Mouse (Mus musculus) embryonic facial prominence, embryonic 11.5 days (tissue): ENCODE results near the gene Zfp445. TPM values are rescaled to one million over a fixed set of nuclear protein-coding genes. Genes with fewer than 3 reads are reported as not detected.
A peak's percentile ranks its signal among the peaks of the same experiment; 100 is the strongest.

Experiments used
- ATAC-seq: fragments of 200-750 bp; cut with Nextera tagmentation; replicated peaks from 2 replicates; pipeline ENCODE4 v1.8.0; 2017; ENCODE audit warnings: low read depth; ENCODE audit not compliant: insufficient number of reproducible peaks, low FRiP score, low TSS enrichment
- DNase-seq: peaks from one replicate; pipeline ENCODE4 v3.0.0-alpha.2; 2015; ENCODE audit warnings: low spot score
- H3K27ac ChIP-seq: fragments of 300-500 bp; sonication (generic); replicated peaks from 2 replicates; pipeline ENCODE4 v1.5.1; 2014; ENCODE audit warnings: mild to moderate bottlenecking, low read depth, low read length, control low read depth
- H3K27me3 ChIP-seq: fragments of 300-500 bp; sonication (generic); 2 replicates; pipeline ENCODE4 v1.6.1; 2014; ENCODE audit warnings: mild to moderate bottlenecking, low read length, moderate library complexity, mixed read lengths; ENCODE audit not compliant: control insufficient read depth, insufficient read depth
- H3K36me3 ChIP-seq: fragments of 300-500 bp; sonication (generic); replicated peaks from 2 replicates; pipeline ENCODE4 v1.6.1; 2014; ENCODE audit warnings: low read depth, mild to moderate bottlenecking, low read length, moderate library complexity, mixed read lengths; ENCODE audit not compliant: control insufficient read depth, insufficient read depth
- H3K4me1 ChIP-seq: fragments of 300-500 bp; sonication (generic); 2 replicates; pipeline ENCODE4 v1.6.1; 2014; ENCODE audit warnings: low read length, mixed read lengths; ENCODE audit not compliant: control insufficient read depth, insufficient read depth
- H3K4me2 ChIP-seq: fragments of 300-500 bp; sonication (generic); 2 replicates; pipeline ENCODE4 v1.6.1; 2014; ENCODE audit warnings: low read depth, mild to moderate bottlenecking, control low read depth, low read length, moderate library complexity
- H3K4me3 ChIP-seq: fragments of 300-500 bp; sonication (generic); 2 replicates; pipeline ENCODE4 v1.5.1; 2014; ENCODE audit warnings: low read depth, low read length, control low read depth
- H3K9ac ChIP-seq: fragments of 300-500 bp; sonication (generic); replicated peaks from 2 replicates; pipeline ENCODE4 v1.6.1; 2014; ENCODE audit warnings: mild to moderate bottlenecking, control low read depth, low read length
- H3K9me3 ChIP-seq: fragments of 300-500 bp; sonication (generic); replicated peaks from 2 replicates; pipeline ENCODE4 v1.6.1; 2016; ENCODE audit warnings: mild to moderate bottlenecking, low read length, inconsistent platforms, mixed read lengths; ENCODE audit not compliant: control insufficient read depth
- WGBS: fragments of 180-500 bp; shearing (Covaris S2); extraction: QIAGEN DNeasy Blood & Tissue Kit; methylation state at CpG from one replicate; pipeline ENCODE4 v1.1.7; 2014; 5-methylcytosine and 5-hydroxymethylcytosine counted together
- polyA plus RNA-seq: library from polyadenylated mRNA; unstranded; fragments of >200 nt; fragmentation: Nextera tagmentation; extraction: Ambion mirVana; gene quantifications from 2 replicates; pipeline ENCODE4 v1.2.1, GENCODE M21; 2014

The Zfp445 gene
- polyA plus RNA-seq, 1 experiment from 2014 or later: 67.3 TPM

GRCm38 (mm10) chr9:122807186-122807585, 58.6 kb downstream of the Zfp445 start:
- Histone ChIP-seq H3K4me1 (no peaks in the 10 kb centered on the region), H3K9me3 (no peaks in the 10 kb centered on the region), H3K27me3 (no peaks in the 10 kb centered on the region), H3K36me3 (no peaks in the 10 kb centered on the region), H3K9ac (no peak overlapping the region), H3K27ac (no peak overlapping the region), H3K4me2 (no peak overlapping the region), H3K4me3 (no peak overlapping the region)
- 88% methylated on average over 2 of the region's 2 CpGs for WGBS
- ATAC-seq: no peak
- no peak for DNase-seq

GRCm38 (mm10) chr9:122805845-122806341, 59.9 kb downstream of the Zfp445 start:
- Histone ChIP-seq H3K4me3 (peak overlapping the region; percentile 67), H3K27ac (peak overlapping the region; percentile 79), H3K27me3 (no peaks in the 10 kb centered on the region), H3K9me3 (no peaks in the 10 kb centered on the region), H3K36me3 (no peaks in the 10 kb centered on the region), H3K9ac (peak overlapping the region; percentile 73), H3K4me1 (no peaks in the 10 kb centered on the region), H3K4me2 (peak overlapping the region; percentile 87)
- 9% methylated on average over 10 of the region's 10 CpGs for WGBS
- ATAC-seq: no peak
- no peak for DNase-seq

- ATAC-seq (peak; percentile 97), DNase-seq (peak; percentile 93)
- no peaks in the 10 kb centered on the region for H3K4me1 ChIP-seq
- peak within 1 kb of the TSS; percentile 87 for H3K4me2 ChIP-seq
- H3K36me3 ChIP-seq: no peaks in the 10 kb centered on the region
- no peaks in the 10 kb centered on the region for H3K9me3 ChIP-seq
- H3K27ac ChIP-seq: peak within 1 kb of the TSS; percentile 79
- peak within 1 kb of the TSS; percentile 73 for H3K9ac ChIP-seq
- H3K4me3 ChIP-seq: peak within 1 kb of the TSS; percentile 67
- WGBS: 7% methylated on average over 42 of the region's 42 CpGs
- H3K27me3 ChIP-seq: no peaks in the 10 kb centered on the region
Observed at GRCm38 (mm10) chr9:122805053-122805844, 60.6 kb downstream of the Zfp445 start, which contains the start of gene Tcaim. Gene Tcaim (plus strand): TSS chr9:122805539.

Other genes with a start within 250 kb of the Zfp445 start
- not detected in 2 replicates for gene Topaz1, start 118.7 kb downstream of the Zfp445 start, polyA plus RNA-seq
- gene Tcaim, start 60.5 kb downstream of the Zfp445 start, polyA plus RNA-seq: 4.9 and 5.8 TPM in 2 replicates
- 0.60 and 0.73 TPM in 2 replicates for gene Gm35549, start 22.0 kb downstream of the Zfp445 start, polyA plus RNA-seq
- 2.0 and 2.8 TPM in 2 replicates for gene Zkscan7, start 19.7 kb upstream of the Zfp445 start, polyA plus RNA-seq
- gene Zfp105, start 57.1 kb upstream of the Zfp445 start, polyA plus RNA-seq: 31.0 and 32.1 TPM in 2 replicates
- gene 1110059G10Rik, start 85.0 kb upstream of the Zfp445 start, polyA plus RNA-seq: 32.3 and 37.5 TPM in 2 replicates
- gene Kif15, start 85.0 kb upstream of the Zfp445 start, polyA plus RNA-seq: 49.4 and 52.5 TPM in 2 replicates
- gene Tmem42, start 155.3 kb upstream of the Zfp445 start, polyA plus RNA-seq: 12.8 and 17.7 TPM in 2 replicates
- 0.38 and 0.52 TPM in 2 replicates for gene Tgm4, start 168.7 kb upstream of the Zfp445 start, polyA plus RNA-seq
- 56.9 and 64.3 TPM in 2 replicates for gene Zdhhc3, start 247.2 kb upstream of the Zfp445 start, polyA plus RNA-seq
- gene Exosc7, start 247.2 kb upstream of the Zfp445 start, polyA plus RNA-seq: 106 and 109 TPM in 2 replicates